Comparison of ENCODE assay signal across 29 mouse cellular contexts in the genomic region with DNA sequence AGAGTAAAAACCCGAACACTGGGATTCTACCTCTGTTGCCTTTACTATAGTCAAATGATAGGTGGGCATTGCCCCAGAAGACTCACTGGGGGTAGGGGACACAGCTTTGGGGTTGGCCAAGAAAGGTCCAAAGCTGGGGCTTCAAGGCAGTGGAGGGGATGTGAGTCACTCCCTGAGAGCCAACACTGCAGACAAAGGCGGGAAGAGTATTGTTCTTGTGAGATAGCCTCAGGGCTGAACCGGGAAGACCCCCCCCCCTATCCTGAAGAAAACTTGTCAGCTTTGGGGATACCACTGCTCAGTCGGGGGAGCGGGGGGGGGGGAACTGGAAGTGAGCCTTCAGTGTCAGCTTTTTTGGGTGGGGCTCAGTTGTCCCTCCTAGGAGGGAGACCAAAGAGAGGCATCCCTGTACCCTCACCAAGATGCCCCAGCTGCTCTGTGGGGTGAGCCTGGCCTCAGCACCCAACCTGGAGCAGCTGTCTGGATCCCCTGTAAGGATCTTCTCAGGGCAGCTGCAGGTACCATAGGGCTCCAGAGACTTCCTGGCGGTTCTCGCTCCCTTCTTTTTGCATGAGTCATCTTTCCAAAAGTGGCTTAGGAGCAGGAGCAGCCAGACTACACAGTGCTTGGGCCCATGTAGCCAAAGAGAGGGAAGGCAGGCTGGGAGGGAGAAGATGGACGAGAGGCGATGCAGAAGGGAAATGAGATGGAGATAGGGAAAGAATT. TPM values are rescaled to one million over a fixed set of nuclear protein-coding genes. Genes with fewer than 3 reads are reported as not detected.
DNase-seq lines count a peak whose midpoint lies in the region; ATAC-seq and TF ChIP-seq lines count a peak whose summit lies in the region.
"Had no signal": no experiment of that assay in that cellular context is flagged by ENCODE, and none has a peak within 500 bp of the region (broad histone marks: within the 10 kb centered on the region; RNA-seq: fewer than 3 reads in every experiment).

No protein-coding gene starts in this region.

- DNase-seq in heart, adult 11 months, result peak; percentile 93
- DNase-seq in liver, postnatal 0 days, result no peak
- DNase-seq in 3T3-L1 (ENCODE audit: low read depth, low spot score), result peak; percentile 68
- no peak for DNase-seq in layer of hippocampus, adult 18-20 months (ENCODE audit: low spot score in 2 of 2)
- DNase-seq: adrenal gland, postnatal 25 days; cerebellum, adult 11 months; cerebellum, adult 9-11 months; kidney, adult 9 months; thymus, adult 18-20 months; thymus, postnatal 4 days had no signal

- TF ChIP-seq CTCF in liver, postnatal 0 days (IDR thresholded peaks at IDR 0.05; ENCODE audit: low read depth), result no peak

- peaks cover 41% of the 10 kb centered on the region for H3K4me1 ChIP-seq in heart, embryonic 12.5 days (replicated peaks)
- H3K4me1 ChIP-seq in liver, embryonic 15.5 days (replicated peaks), result peaks cover 98% of the 10 kb centered on the region
- H3K4me1 ChIP-seq in liver, postnatal 0 days (ENCODE audit: insufficient read depth), result peaks cover 30% of the 10 kb centered on the region
- peaks cover 3% of the 10 kb centered on the region for H3K4me1 ChIP-seq in brown adipose tissue, adult 24 weeks (ENCODE audit: control insufficient read depth, insufficient read depth, insufficient read length, low read length)
- H3K4me1 ChIP-seq: midbrain, embryonic 15.5 days had no signal

- H3K4me3 ChIP-seq in heart, embryonic 12.5 days, result no peak overlapping the region
- H3K4me3 ChIP-seq in liver, embryonic 15.5 days (replicated peaks), result no peak overlapping the region
- no peak overlapping the region for H3K4me3 ChIP-seq in liver, postnatal 0 days (ENCODE audit: low read depth, low read length)
- H3K4me3 ChIP-seq in brown adipose tissue, adult 24 weeks (ENCODE audit: insufficient read depth, low read depth, low read length), result no peak overlapping the region; the same call in 1 of the 2 replicates
- H3K4me3 ChIP-seq: forebrain, embryonic 10.5 days; hindbrain, embryonic 10.5 days; intestine, embryonic 15.5 days; limb, embryonic 12.5 days; liver, embryonic 12.5 days; lung, embryonic 15.5 days; midbrain, embryonic 15.5 days; neural tube, embryonic 13.5 days had no signal

- ATAC-seq in heart, embryonic 12.5 days (ENCODE audit: insufficient number of reproducible peaks, low FRiP score), result no peak
- no peak for ATAC-seq in liver, embryonic 15.5 days (ENCODE audit: insufficient read depth)
- no peak for ATAC-seq in liver, postnatal 0 days
- ATAC-seq: hindbrain, embryonic 16.5 days; intestine, embryonic 15.5 days; liver, embryonic 12.5 days; midbrain, embryonic 15.5 days had no signal

- no peak overlapping the region for H3K4me2 ChIP-seq in heart, embryonic 12.5 days
- no peak overlapping the region for H3K4me2 ChIP-seq in liver, embryonic 15.5 days
- H3K4me2 ChIP-seq in liver, postnatal 0 days (ENCODE audit: low read depth, low read length), result no peak overlapping the region
- H3K4me2 ChIP-seq: intestine, embryonic 15.5 days; limb, embryonic 12.5 days; liver, embryonic 12.5 days; lung, embryonic 15.5 days; midbrain, embryonic 15.5 days; neural tube, embryonic 13.5 days had no signal

- peaks cover 12% of the 10 kb centered on the region; the same call in 1 of the 2 replicates for H3K27me3 ChIP-seq in heart, embryonic 12.5 days (replicated peaks)
- no peaks in the 10 kb centered on the region for H3K27me3 ChIP-seq in liver, embryonic 15.5 days
- H3K27me3 ChIP-seq in liver, postnatal 0 days (ENCODE audit: insufficient read depth, low read length), result no peaks in the 10 kb centered on the region
- H3K27me3 ChIP-seq: intestine, embryonic 15.5 days; limb, embryonic 12.5 days; liver, embryonic 12.5 days; lung, embryonic 15.5 days; midbrain, embryonic 15.5 days; neural tube, embryonic 13.5 days had no signal

- WGBS in heart, embryonic 12.5 days, result 53% methylated on average over 9 of the region's 9 CpGs
- 73% methylated on average over 9 of the region's 9 CpGs for WGBS in liver, embryonic 15.5 days (ENCODE audit: insufficient replicate concordance)
- 82% methylated on average over 9 of the region's 9 CpGs for WGBS in liver, postnatal 0 days (ENCODE audit: insufficient replicate concordance)

- no peaks in the 10 kb centered on the region for H3K36me3 ChIP-seq in heart, embryonic 12.5 days
- peaks cover 58% of the 10 kb centered on the region for H3K36me3 ChIP-seq in liver, embryonic 15.5 days (replicated peaks)
- H3K36me3 ChIP-seq in liver, postnatal 0 days (replicated peaks; ENCODE audit: insufficient read depth, low read length), result peaks cover 34% of the 10 kb centered on the region; the same call in 1 of the 2 replicates
- H3K36me3 ChIP-seq: forebrain, embryonic 10.5 days; hindbrain, embryonic 10.5 days; intestine, embryonic 15.5 days; limb, embryonic 12.5 days; lung, embryonic 15.5 days; midbrain, embryonic 15.5 days; neural tube, embryonic 13.5 days had no signal

- H3K9ac ChIP-seq in heart, embryonic 12.5 days, result no peak overlapping the region
- H3K9ac ChIP-seq in liver, embryonic 15.5 days, result no peak overlapping the region
- H3K9ac ChIP-seq in liver, postnatal 0 days (replicated peaks), result no peak overlapping the region
- H3K9ac ChIP-seq: intestine, embryonic 15.5 days; limb, embryonic 12.5 days; liver, embryonic 12.5 days; midbrain, embryonic 15.5 days; neural tube, embryonic 13.5 days had no signal

- H3K9me3 ChIP-seq in heart, embryonic 12.5 days (replicated peaks), result no peaks in the 10 kb centered on the region
- H3K9me3 ChIP-seq in liver, embryonic 15.5 days (replicated peaks), result no peaks in the 10 kb centered on the region
- no peaks in the 10 kb centered on the region for H3K9me3 ChIP-seq in liver, postnatal 0 days (ENCODE audit: low read length)
- H3K9me3 ChIP-seq: forebrain, embryonic 10.5 days; hindbrain, embryonic 10.5 days; intestine, embryonic 15.5 days; limb, embryonic 12.5 days; liver, embryonic 12.5 days; lung, embryonic 15.5 days; midbrain, embryonic 15.5 days; neural tube, embryonic 13.5 days had no signal

- no peak overlapping the region for H3K27ac ChIP-seq in heart, embryonic 12.5 days (ENCODE audit: poor library complexity, severe bottlenecking)
- H3K27ac ChIP-seq in liver, embryonic 15.5 days (replicated peaks), result peak overlapping the region; percentile 87
- H3K27ac ChIP-seq in liver, postnatal 0 days (ENCODE audit: low read depth), result no peak overlapping the region
- peak overlapping the region; percentile 56 for H3K27ac ChIP-seq in brown adipose tissue, adult 24 weeks (replicated peaks; ENCODE audit: low read depth, low read length)
- H3K27ac ChIP-seq: forebrain, embryonic 10.5 days; hindbrain, embryonic 10.5 days; intestine, embryonic 15.5 days; limb, embryonic 12.5 days; lung, embryonic 15.5 days; macrophage; midbrain, embryonic 15.5 days; neural tube, embryonic 13.5 days had no signal

- TF ChIP-seq EP300 in liver, postnatal 0 days (IDR thresholded peaks at IDR 0.05; ENCODE audit: low read depth), result no peak

RNA-seq across cellular contexts. Expression of a gene that starts 8.2 kb away (rescaled TPM):
- 23.0 and 23.5 TPM in 2 replicates for polyA plus RNA-seq in heart, embryonic 12.5 days (2016; fragmentation: Nextera tagmentation; extraction: Ambion mirVana)
- polyA plus RNA-seq in liver, embryonic 15.5 days (2015; fragmentation: Nextera tagmentation; extraction: Ambion mirVana), result 75.8 and 85.1 TPM in 2 replicates
- 134 and 135 TPM in 2 replicates for polyA plus RNA-seq in liver, postnatal 0 days (2015; fragmentation: Nextera tagmentation; extraction: Ambion mirVana)
- 63.6 and 153 TPM in 2 replicates for polyA plus RNA-seq in brown adipose tissue, adult 24 weeks (2012; ENCODE audit: insufficient read depth, insufficient read length, missing spikeins)
- total RNA-seq in layer of hippocampus, adult 18-20 months (2021), result 1 to 10 TPM in 1 of 2 experiments, under 1 TPM in 1; 0.43 to 1.2 TPM
- polyA plus RNA-seq: macrophage had no signal

RNA-seq across cellular contexts. Expression of a gene that starts 31.6 kb away (rescaled TPM):
- polyA plus RNA-seq in heart, embryonic 12.5 days (2016; fragmentation: Nextera tagmentation; extraction: Ambion mirVana), result not detected in 2 replicates
- 0.08 TPM in 1 of 2 replicates, not detected in the other for polyA plus RNA-seq in liver, embryonic 15.5 days (2015; fragmentation: Nextera tagmentation; extraction: Ambion mirVana)
- 0.08 and 0.09 TPM in 2 replicates for polyA plus RNA-seq in liver, postnatal 0 days (2015; fragmentation: Nextera tagmentation; extraction: Ambion mirVana)
- polyA plus RNA-seq in brown adipose tissue, adult 24 weeks (2012; ENCODE audit: insufficient read depth, insufficient read length, missing spikeins), result not detected in 2 replicates
- total RNA-seq in layer of hippocampus, adult 18-20 months (2021), result not detected
- total RNA-seq: adrenal gland, postnatal 25 days; gastrocnemius, adult 8-10 months; granulocyte monocyte progenitor cell, adult 5-6 weeks; layer of hippocampus, adult 8-10 months; left cerebral cortex, postnatal 14 days had no signal
- polyA plus RNA-seq: embryonic facial prominence, embryonic 11.5 days; forebrain, embryonic 10.5 days; heart, embryonic 16.5 days; hindbrain, embryonic 10.5 days; hindbrain, embryonic 16.5 days; limb, embryonic 12.5 days; liver, embryonic 12.5 days; macrophage; midbrain, embryonic 15.5 days; neural tube, embryonic 13.5 days had no signal

Comparison
In these comparisons a context has a peak if more than half of its experiments do, and no peak if none do; other contexts are left out.
1. H3K27ac ChIP-seq: peak in liver, embryonic 15.5 days (single experiment) and brown adipose tissue, adult 24 weeks (single experiment); none in heart, embryonic 12.5 days (single experiment) and liver, postnatal 0 days (single experiment).
2. DNase-seq: peak in heart, adult 11 months (single experiment) and 3T3-L1 (single experiment); none in liver, postnatal 0 days (single experiment) and layer of hippocampus, adult 18-20 months (0 of 2).